Mouse (Mus musculus): Measurements from ENCODE around the gene Rsf1. TPM values are rescaled to one million over a fixed set of nuclear protein-coding genes. Genes with fewer than 3 reads are reported as not detected.

The Rsf1 gene
- total RNA-seq (2021) (10 to 100 TPM; 14.6 to 15.7 TPM), polyA plus RNA-seq (2012; rRNA removed) (1.5 and 3.0 TPM in 2 replicates)
- long read RNA-seq, full-length matches to known transcripts = 6 of 8 reads
- long read RNA-seq, partial matches to known transcripts = 2 of 8 reads
- long read RNA-seq, other reads (novel, unspliced or antisense) = 0 of 8 reads

DNA sequence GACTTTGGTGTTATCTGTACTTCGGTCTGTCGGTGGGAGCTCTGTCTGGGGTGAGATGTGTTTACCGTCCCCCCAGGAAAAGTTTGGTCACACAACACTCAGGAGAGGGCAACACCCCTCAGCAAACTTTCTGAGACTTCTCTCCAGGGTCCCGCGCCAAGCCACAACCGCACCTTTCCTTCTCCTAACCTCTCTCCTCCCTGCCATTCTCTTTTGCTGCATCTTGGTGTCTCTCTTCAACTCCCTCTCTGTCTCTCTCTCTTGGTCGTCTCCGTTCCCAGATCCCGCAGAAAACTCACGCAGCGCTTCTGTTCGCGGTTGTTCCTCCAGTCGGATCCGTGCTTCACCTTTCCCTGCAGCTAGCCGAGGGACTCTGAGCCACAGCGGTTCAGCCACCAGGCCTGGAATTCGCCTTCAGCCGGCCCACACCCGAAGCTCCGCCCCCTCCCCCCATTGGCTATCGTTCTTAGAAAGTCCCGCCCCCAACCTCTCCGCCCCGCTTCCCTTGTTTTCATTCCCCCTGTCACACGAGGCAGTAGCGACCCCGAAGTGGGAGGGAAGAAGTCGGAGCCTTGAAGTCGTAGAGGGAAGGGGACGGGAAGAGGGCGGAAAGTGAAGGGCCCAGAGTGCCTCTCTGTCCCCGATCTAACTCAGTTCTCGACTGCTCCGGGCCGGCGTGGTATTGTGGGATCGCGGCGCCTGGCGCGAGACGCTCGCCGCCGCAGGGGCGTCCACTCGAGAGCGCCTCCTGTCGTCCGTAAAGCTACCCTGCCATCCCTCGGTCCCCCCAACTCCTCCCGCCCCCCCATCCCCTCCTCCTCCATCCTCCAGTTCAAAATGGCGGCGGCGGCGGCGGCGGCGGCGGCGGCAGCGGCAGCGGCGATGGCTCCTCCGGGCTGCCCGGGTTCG, at the start of gene Rsf1, which contains the start of gene Aamdc:
Gene Rsf1 (plus strand): TSS at position 823 of the 909 bp plus-strand sequence.
Gene Aamdc (minus strand): TSS at position 431 of the 909 bp plus-strand sequence.
- Histone ChIP-seq H3K4me1 (ENCODE audit: control insufficient read depth, insufficient read depth, low read length) (peaks cover 4% of the 10 kb centered on the region; the same call in 1 of the 2 replicates), H3K79me2 (replicated peaks; ENCODE audit: control insufficient read depth, insufficient read depth, low read length) (0 out of 2 replicates have a peak, but pooled peaks cover 3% of the 10 kb centered on the region), H3K9ac (ENCODE audit: low read depth, low read length) (peak within 1 kb of the TSS; percentile 96), H3K27me3 (ENCODE audit: control insufficient read depth, insufficient read depth, low read length) (no peaks in the 10 kb centered on the region), H3K4me3 (peak within 1 kb of the TSS; percentile 95), H3K27ac (peak within 1 kb of the TSS; percentile 85), H3K36me3 (ENCODE audit: control insufficient read depth, insufficient read depth, low read length) (no peaks in the 10 kb centered on the region)
- under 1% methylated on average over 53 of the region's 68 CpGs for WGBS
- peak; percentile 92 to 96 for DNase-seq
- TF ChIP-seq EP300 (IDR thresholded peaks at IDR 0.05; ENCODE audit: insufficient read depth, low read depth, low read length) = peak; percentile 79; the same call in 1 of the 2 replicates
- peak; percentile 96 for TF ChIP-seq POLR2A (IDR thresholded peaks at IDR 0.05; ENCODE audit: insufficient read depth, low read depth, low read length)
- TF ChIP-seq CTCF (IDR thresholded peaks at IDR 0.05) = peak; percentile 92
- intact Hi-C loops (cut with DNase I) = loop anchor here (1.0 to 10.0 kb wide), 4 partner anchors 98 to 1773 kb away; partner anchors contain the start of genes Ints4 and Serpinh1

DNA sequence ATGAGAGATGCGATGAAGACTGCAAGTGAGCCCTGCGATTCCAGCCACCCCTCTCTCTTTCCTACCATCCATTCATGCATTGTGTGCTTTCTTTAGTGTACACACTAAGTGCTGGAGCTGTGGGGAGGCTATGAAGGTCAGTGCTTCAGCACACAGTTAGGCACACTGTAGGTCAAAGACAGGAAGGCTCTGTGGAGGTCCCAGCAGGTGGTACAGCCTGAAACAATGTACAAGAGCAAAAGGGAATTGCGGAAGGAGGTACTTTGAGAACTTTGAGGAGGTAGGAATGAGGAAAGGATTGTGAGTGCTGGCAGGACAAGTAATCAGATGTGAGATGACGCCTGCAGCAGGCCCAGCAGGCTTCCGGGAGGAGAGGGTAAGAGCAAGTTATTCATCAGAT, 44.2 kb upstream of the Rsf1 start:
- WGBS = 92% methylated on average over 5 of the region's 5 CpGs
- Histone ChIP-seq H3K36me3 (ENCODE audit: control insufficient read depth, insufficient read depth, low read length) (no peaks in the 10 kb centered on the region; the same call in 1 of the 2 replicates), H3K4me3 (no peak overlapping the region)

DNA sequence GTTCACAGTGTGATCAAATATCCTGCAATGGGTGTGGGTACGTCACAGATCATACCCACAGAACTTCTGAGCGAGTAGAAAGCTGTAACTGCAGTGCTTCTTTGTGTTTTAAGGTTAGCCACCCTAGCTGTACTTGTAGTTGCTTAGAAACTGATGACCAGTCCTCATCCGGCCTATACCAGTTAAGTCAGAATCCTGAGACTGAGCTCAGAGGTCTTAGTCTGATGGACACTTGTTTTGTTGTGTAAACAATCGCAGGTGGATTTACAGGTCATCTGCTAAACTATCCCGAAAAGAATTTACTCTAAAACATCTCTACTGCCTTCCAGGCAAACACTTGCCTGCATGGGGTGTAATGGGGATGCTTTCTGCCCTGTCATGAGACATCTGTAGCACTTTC, 43.1 kb upstream of the Rsf1 start:
- DNase-seq = no peak
- no peak overlapping the region for H3K4me3 ChIP-seq
- no peak overlapping the region for H3K9ac ChIP-seq (ENCODE audit: low read depth, low read length)
- 92% methylated on average over 5 of the region's 5 CpGs for WGBS
- no peaks in the 10 kb centered on the region for H3K27me3 ChIP-seq (ENCODE audit: control insufficient read depth, insufficient read depth, low read length)
- H3K27ac ChIP-seq = no peak overlapping the region
- TF ChIP-seq EP300 (IDR thresholded peaks at IDR 0.05; ENCODE audit: insufficient read depth, low read depth, low read length) (no peak), POLR2A (IDR thresholded peaks at IDR 0.05; ENCODE audit: insufficient read depth, low read depth, low read length) (no peak), CTCF (IDR thresholded peaks at IDR 0.05) (no peak)
- H3K79me2 ChIP-seq (replicated peaks; ENCODE audit: control insufficient read depth, insufficient read depth, low read length) = no peaks in the 10 kb centered on the region
- no peaks in the 10 kb centered on the region; the same call in 1 of the 2 replicates for H3K36me3 ChIP-seq (ENCODE audit: control insufficient read depth, insufficient read depth, low read length)
- intact Hi-C loops (cut with DNase I) = no loop called here
- no peaks in the 10 kb centered on the region for H3K4me1 ChIP-seq (ENCODE audit: control insufficient read depth, insufficient read depth, low read length)

More for the DNA sequence above, 44.2 kb upstream of the Rsf1 start:
- no peak for DNase-seq
- intact Hi-C loops (cut with DNase I) = no loop called here
- Histone ChIP-seq H3K4me1 (ENCODE audit: control insufficient read depth, insufficient read depth, low read length) (no peaks in the 10 kb centered on the region), H3K79me2 (replicated peaks; ENCODE audit: control insufficient read depth, insufficient read depth, low read length) (no peaks in the 10 kb centered on the region), H3K27ac (no peak overlapping the region), H3K9ac (ENCODE audit: low read depth, low read length) (no peak overlapping the region), H3K27me3 (ENCODE audit: control insufficient read depth, insufficient read depth, low read length) (no peaks in the 10 kb centered on the region)
- TF ChIP-seq CTCF (IDR thresholded peaks at IDR 0.05) (no peak), POLR2A (IDR thresholded peaks at IDR 0.05; ENCODE audit: insufficient read depth, low read depth, low read length) (no peak), EP300 (IDR thresholded peaks at IDR 0.05; ENCODE audit: insufficient read depth, low read depth, low read length) (no peak)

DNA sequence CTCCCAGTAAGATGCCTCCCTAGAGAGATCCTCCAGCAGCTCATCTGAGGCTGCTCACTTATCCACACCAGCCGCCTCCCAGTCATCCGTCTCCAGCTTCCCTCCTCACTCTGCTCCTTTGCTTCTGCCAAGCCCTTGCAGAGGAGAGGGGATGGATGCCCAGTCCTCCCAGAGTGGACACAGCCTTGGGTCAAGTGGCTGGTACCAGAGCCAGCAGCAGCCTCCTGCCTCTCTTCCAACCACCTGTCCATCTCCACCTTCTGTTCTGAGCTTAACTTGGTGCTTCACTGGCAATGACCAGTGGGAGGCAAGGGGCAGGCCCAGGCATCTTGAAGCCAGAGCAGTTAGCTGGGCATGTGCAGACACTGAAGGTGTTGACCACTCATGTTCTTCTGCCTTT, 33.2 kb upstream of the Rsf1 start:
- H3K4me1 ChIP-seq (ENCODE audit: control insufficient read depth, insufficient read depth, low read length) = no peaks in the 10 kb centered on the region
- H3K36me3 ChIP-seq (ENCODE audit: control insufficient read depth, insufficient read depth, low read length) = no peaks in the 10 kb centered on the region
- 83% methylated on average over 2 of the region's 2 CpGs for WGBS
- H3K79me2 ChIP-seq (replicated peaks; ENCODE audit: control insufficient read depth, insufficient read depth, low read length) = no peaks in the 10 kb centered on the region
- no peak overlapping the region for H3K9ac ChIP-seq (ENCODE audit: low read depth, low read length)
- H3K4me3 ChIP-seq = no peak overlapping the region
- TF ChIP-seq CTCF (IDR thresholded peaks at IDR 0.05) (no peak), POLR2A (IDR thresholded peaks at IDR 0.05; ENCODE audit: insufficient read depth, low read depth, low read length) (no peak), EP300 (IDR thresholded peaks at IDR 0.05; ENCODE audit: insufficient read depth, low read depth, low read length) (no peak)
- no peaks in the 10 kb centered on the region for H3K27me3 ChIP-seq (ENCODE audit: control insufficient read depth, insufficient read depth, low read length)
- intact Hi-C loops (cut with DNase I) = no loop called here
- no peak for DNase-seq
- H3K27ac ChIP-seq = no peak overlapping the region

DNA sequence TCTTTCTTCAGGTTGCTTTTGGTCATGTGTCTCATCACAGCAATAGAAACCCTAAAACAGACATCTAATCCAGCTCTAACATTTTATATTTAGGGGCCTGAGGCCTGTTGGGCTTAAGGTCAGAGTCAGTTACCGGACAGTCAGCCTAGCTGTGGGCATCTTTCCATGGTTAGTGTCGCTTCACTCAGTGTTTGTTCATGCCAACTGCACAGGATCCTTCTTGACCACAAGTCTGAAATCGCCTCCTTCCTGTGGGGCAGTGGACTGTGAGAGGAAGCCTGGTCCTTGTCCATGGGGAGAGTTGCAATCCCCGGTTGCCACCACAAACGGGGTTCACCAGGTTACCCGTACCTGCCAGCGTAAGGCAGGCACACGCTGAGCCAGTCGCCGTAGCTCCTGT, 30.4 kb upstream of the Rsf1 start:
- no peak overlapping the region for H3K9ac ChIP-seq (ENCODE audit: low read depth, low read length)
- H3K79me2 ChIP-seq (replicated peaks; ENCODE audit: control insufficient read depth, insufficient read depth, low read length) = no peaks in the 10 kb centered on the region
- TF ChIP-seq POLR2A (IDR thresholded peaks at IDR 0.05; ENCODE audit: insufficient read depth, low read depth, low read length) (no peak), CTCF (IDR thresholded peaks at IDR 0.05) (no peak), EP300 (IDR thresholded peaks at IDR 0.05; ENCODE audit: insufficient read depth, low read depth, low read length) (no peak)
- DNase-seq = no peak
- H3K36me3 ChIP-seq (ENCODE audit: control insufficient read depth, insufficient read depth, low read length) = no peaks in the 10 kb centered on the region
- no peaks in the 10 kb centered on the region for H3K27me3 ChIP-seq (ENCODE audit: control insufficient read depth, insufficient read depth, low read length)
- H3K4me1 ChIP-seq (ENCODE audit: control insufficient read depth, insufficient read depth, low read length) = no peaks in the 10 kb centered on the region
- 94% methylated on average over 10 of the region's 10 CpGs for WGBS
- no peak overlapping the region for H3K4me3 ChIP-seq
- intact Hi-C loops (cut with DNase I) = no loop called here
- no peak overlapping the region for H3K27ac ChIP-seq

Measured in heart, adult 2 months (tissue).